Mouse (Mus musculus) liver, embryonic 12.5 days (tissue): ENCODE measurements around the gene Mast4. TPM values are rescaled to one million over a fixed set of nuclear protein-coding genes. Genes with fewer than 3 reads are reported as not detected.

Experiments used
- ATAC-seq: fragments of 200-750 bp; cut with Nextera tagmentation; 2 replicates; pipeline ENCODE4 v1.8.0; 2017; ENCODE audit warnings: moderate number of reproducible peaks, mild to moderate bottlenecking, moderate library complexity
- H3K27ac ChIP-seq: fragments of 300-500 bp; sonication (generic); 2 replicates; pipeline ENCODE4 v1.5.1; 2016; ENCODE audit warnings: mild to moderate bottlenecking
- H3K27me3 ChIP-seq: fragments of 300-500 bp; sonication (generic); replicated peaks from 2 replicates; pipeline ENCODE4 v1.6.1; 2016; ENCODE audit warnings: mild to moderate bottlenecking, moderate library complexity
- H3K36me3 ChIP-seq: fragments of 300-500 bp; sonication (generic); 2 replicates; pipeline ENCODE4 v1.6.1; 2016; ENCODE audit warnings: mild to moderate bottlenecking, moderate library complexity
- H3K4me1 ChIP-seq: fragments of 300-500 bp; sonication (generic); 2 replicates; pipeline ENCODE4 v1.6.1; 2016
- H3K4me2 ChIP-seq: fragments of 300-500 bp; sonication (generic); 2 replicates; pipeline ENCODE4 v1.6.1; 2016; ENCODE audit warnings: mild to moderate bottlenecking, moderate library complexity
- H3K4me3 ChIP-seq: fragments of 300-500 bp; sonication (generic); 2 replicates; pipeline ENCODE4 v1.5.1; 2016; ENCODE audit warnings: mild to moderate bottlenecking, moderate library complexity
- H3K9ac ChIP-seq: fragments of 300-500 bp; sonication (generic); 2 replicates; pipeline ENCODE4 v1.6.1; 2016; ENCODE audit warnings: mild to moderate bottlenecking, moderate library complexity
- H3K9me3 ChIP-seq: fragments of 300-500 bp; sonication (generic); replicated peaks from 2 replicates; pipeline ENCODE4 v1.6.1; 2016; ENCODE audit warnings: mild to moderate bottlenecking, moderate library complexity
- WGBS: fragments of 180-500 bp; shearing (Covaris S2); methylation state at CpG from one replicate; pipeline ENCODE4 v1.1.7; 2016; ENCODE audit not compliant: insufficient replicate concordance; 5-methylcytosine and 5-hydroxymethylcytosine counted together
- polyA plus RNA-seq: library from polyadenylated mRNA; unstranded; fragments of >200 nt; fragmentation: Nextera tagmentation; extraction: Ambion mirVana; gene quantifications from 2 replicates; pipeline ENCODE4 v1.2.1, GENCODE M21; 2016

Gene Mast4
- polyA plus RNA-seq, 1 experiment from 2014 or later = 4.7 TPM

GRCm38 (mm10) chr13:102852865-102853264 lies 481.4 kb downstream of the Mast4 start:
- Histone ChIP-seq H3K27me3 (no peaks in the 10 kb centered on the region), H3K4me2 (no peak overlapping the region), H3K9ac (no peak overlapping the region), H3K36me3 (no peaks in the 10 kb centered on the region), H3K27ac (no peak overlapping the region), H3K4me3 (no peak overlapping the region), H3K4me1 (peaks cover 6% of the 10 kb centered on the region), H3K9me3 (no peaks in the 10 kb centered on the region)
- no peak for ATAC-seq
- WGBS = 70% methylated on average over 5 of the region's 5 CpGs

- Histone ChIP-seq H3K4me1 (peaks cover 6% of the 10 kb centered on the region), H3K36me3 (no peaks in the 10 kb centered on the region), H3K9me3 (no peaks in the 10 kb centered on the region), H3K27me3 (no peaks in the 10 kb centered on the region), H3K4me3 (no peak overlapping the region), H3K9ac (no peak overlapping the region), H3K4me2 (no peak overlapping the region), H3K27ac (no peak overlapping the region)
- 87% methylated on average over 1 of the region's 1 CpGs for WGBS
- no peak for ATAC-seq
These were observed 483.0 kb downstream of the Mast4 start for GRCm38 (mm10) chr13:102851253-102851652.

GRCm38 (mm10) chr13:102850594-102850993 lies 483.7 kb downstream of the Mast4 start:
- ATAC-seq = peak; percentile 65
- Histone ChIP-seq H3K4me2 (no peak overlapping the region), H3K4me3 (no peak overlapping the region), H3K4me1 (peaks cover 7% of the 10 kb centered on the region), H3K9ac (no peak overlapping the region), H3K27me3 (no peaks in the 10 kb centered on the region), H3K27ac (no peak overlapping the region), H3K9me3 (no peaks in the 10 kb centered on the region), H3K36me3 (no peaks in the 10 kb centered on the region)
- WGBS = 74% methylated on average over 2 of the region's 2 CpGs

- WGBS = 17% methylated on average over 3 of the region's 3 CpGs
These were observed 485.2 kb downstream of the Mast4 start for GRCm38 (mm10) chr13:102849068-102849467.

GRCm38 (mm10) chr13:102846473-102846872 lies 487.8 kb downstream of the Mast4 start:
- Histone ChIP-seq H3K4me1 (peaks cover 19% of the 10 kb centered on the region), H3K4me3 (no peak overlapping the region), H3K9ac (no peak overlapping the region), H3K27me3 (no peaks in the 10 kb centered on the region), H3K9me3 (no peaks in the 10 kb centered on the region), H3K27ac (no peak overlapping the region), H3K4me2 (no peak overlapping the region), H3K36me3 (no peaks in the 10 kb centered on the region)
- WGBS = 68% methylated on average over 4 of the region's 4 CpGs
- no peak for ATAC-seq

More at GRCm38 (mm10) chr13:102849068-102849467, 485.2 kb downstream of the Mast4 start:
- H3K4me1 ChIP-seq = peaks cover 19% of the 10 kb centered on the region
- ATAC-seq = no peak
- H3K36me3 ChIP-seq = no peaks in the 10 kb centered on the region
- no peaks in the 10 kb centered on the region for H3K9me3 ChIP-seq
- no peak overlapping the region for H3K9ac ChIP-seq
- no peaks in the 10 kb centered on the region for H3K27me3 ChIP-seq
- H3K4me2 ChIP-seq = no peak overlapping the region
- no peak overlapping the region for H3K27ac ChIP-seq
- H3K4me3 ChIP-seq = no peak overlapping the region

- WGBS = 86% methylated on average over 2 of the region's 2 CpGs
- Histone ChIP-seq H3K27me3 (no peaks in the 10 kb centered on the region), H3K27ac (no peak overlapping the region), H3K36me3 (no peaks in the 10 kb centered on the region), H3K9ac (no peak overlapping the region), H3K9me3 (no peaks in the 10 kb centered on the region), H3K4me3 (no peak overlapping the region), H3K4me2 (no peak overlapping the region), H3K4me1 (peaks cover 13% of the 10 kb centered on the region)
- ATAC-seq = no peak
These were observed 491.6 kb downstream of the Mast4 start for GRCm38 (mm10) chr13:102842715-102843114.

GRCm38 (mm10) chr13:102842237-102842636 lies 492.1 kb downstream of the Mast4 start:
- Histone ChIP-seq H3K4me3 (no peak overlapping the region), H3K27ac (no peak overlapping the region), H3K9me3 (no peaks in the 10 kb centered on the region), H3K9ac (no peak overlapping the region), H3K4me1 (peaks cover 13% of the 10 kb centered on the region), H3K36me3 (no peaks in the 10 kb centered on the region), H3K4me2 (no peak overlapping the region), H3K27me3 (no peaks in the 10 kb centered on the region)
- 72% methylated on average over 8 of the region's 8 CpGs for WGBS
- no peak for ATAC-seq

- no peak overlapping the region for H3K4me3 ChIP-seq
- no peak overlapping the region for H3K27ac ChIP-seq
- H3K36me3 ChIP-seq = no peaks in the 10 kb centered on the region
- H3K9ac ChIP-seq = no peak overlapping the region
- H3K4me1 ChIP-seq = peaks cover 5% of the 10 kb centered on the region
- ATAC-seq = no peak
- no peaks in the 10 kb centered on the region for H3K27me3 ChIP-seq
- no peak overlapping the region for H3K4me2 ChIP-seq
- H3K9me3 ChIP-seq = no peaks in the 10 kb centered on the region
- 55% methylated on average over 7 of the region's 7 CpGs for WGBS
These were observed 494.4 kb downstream of the Mast4 start for GRCm38 (mm10) chr13:102839741-102840482.

- H3K9ac ChIP-seq = no peak overlapping the region
- H3K27ac ChIP-seq = no peak overlapping the region
- H3K4me3 ChIP-seq = no peak overlapping the region
- 72% methylated on average over 4 of the region's 4 CpGs for WGBS
- no peaks in the 10 kb centered on the region for H3K27me3 ChIP-seq
- H3K36me3 ChIP-seq = 0 out of 2 replicates have a peak, but pooled peaks cover 3% of the 10 kb centered on the region
- no peaks in the 10 kb centered on the region for H3K9me3 ChIP-seq
- no peak for ATAC-seq
- H3K4me1 ChIP-seq = no peaks in the 10 kb centered on the region
- H3K4me2 ChIP-seq = no peak overlapping the region
These were observed 496.9 kb downstream of the Mast4 start for GRCm38 (mm10) chr13:102837427-102837826.

- H3K27ac ChIP-seq = no peak overlapping the region
- H3K36me3 ChIP-seq = 0 out of 2 replicates have a peak, but pooled peaks cover 3% of the 10 kb centered on the region
- H3K27me3 ChIP-seq = no peaks in the 10 kb centered on the region
- H3K4me3 ChIP-seq = no peak overlapping the region
- H3K4me1 ChIP-seq = no peaks in the 10 kb centered on the region
- ATAC-seq = no peak
- 78% methylated on average over 8 of the region's 8 CpGs for WGBS
- H3K9ac ChIP-seq = no peak overlapping the region
- no peak overlapping the region for H3K4me2 ChIP-seq
- H3K9me3 ChIP-seq = no peaks in the 10 kb centered on the region
These were observed 499.0 kb downstream of the Mast4 start for GRCm38 (mm10) chr13:102835336-102835735.

GRCm38 (mm10) chr13:102818287-102818686 lies 516.0 kb downstream of the Mast4 start:
- Histone ChIP-seq H3K27me3 (no peaks in the 10 kb centered on the region), H3K36me3 (no peaks in the 10 kb centered on the region), H3K27ac (no peak overlapping the region), H3K9ac (no peak overlapping the region), H3K4me3 (no peak overlapping the region), H3K9me3 (no peaks in the 10 kb centered on the region), H3K4me2 (no peak overlapping the region), H3K4me1 (peaks cover 9% of the 10 kb centered on the region)
- WGBS = 56% methylated on average over 4 of the region's 4 CpGs
- no peak for ATAC-seq

GRCm38 (mm10) chr13:102816689-102817088 lies 517.6 kb downstream of the Mast4 start:
- Histone ChIP-seq H3K9me3 (no peaks in the 10 kb centered on the region), H3K27ac (no peak overlapping the region), H3K4me3 (no peak overlapping the region), H3K4me1 (peaks cover 12% of the 10 kb centered on the region), H3K36me3 (no peaks in the 10 kb centered on the region), H3K4me2 (no peak overlapping the region), H3K9ac (no peak overlapping the region), H3K27me3 (no peaks in the 10 kb centered on the region)
- 62% methylated on average over 7 of the region's 7 CpGs for WGBS
- 0 out of 2 replicates have a peak, but pooled peaks have one; percentile 54 for ATAC-seq
